Mouse (Mus musculus): ENCODE measurements around the gene Ap1s1. TPM values are rescaled to one million over a fixed set of nuclear protein-coding genes. Genes with fewer than 3 reads are reported as not detected.

Ap1s1 gene
- total RNA-seq, 4 experiments from 2014 or later: 104 to 120 (median 106) TPM

- peak; percentile 60 for DNase-seq
Observed at GRCm38 (mm10) chr5:137015913-137016312, 30.0 kb downstream of the Ap1s1 start.

GRCm38 (mm10) chr5:137012401-137012950, 33.5 kb downstream of the Ap1s1 start:
- DNase-seq: peak; percentile 66

- DNase-seq: no peak
Observed at GRCm38 (mm10) chr5:137009988-137010387, 35.9 kb downstream of the Ap1s1 start.

GRCm38 (mm10) chr5:137007276-137007675, 38.7 kb downstream of the Ap1s1 start:
- no peak for DNase-seq

- DNase-seq: no peak
Observed at GRCm38 (mm10) chr5:137000612-137001011, 45.3 kb downstream of the Ap1s1 start.

- DNase-seq: no peak
Observed at GRCm38 (mm10) chr5:136999449-136999848, 46.5 kb downstream of the Ap1s1 start.

- no peak for DNase-seq
Observed at GRCm38 (mm10) chr5:136989801-136990200, 56.1 kb downstream of the Ap1s1 start.

GRCm38 (mm10) chr5:136988420-136988819, 57.5 kb downstream of the Ap1s1 start:
- DNase-seq: no peak

GRCm38 (mm10) chr5:136987934-136988271, 58.0 kb downstream of the Ap1s1 start, which contains the start of gene Znhit1:
Gene Znhit1 (minus strand): TSS chr5:136988021.
- no peak for DNase-seq

- peak; percentile 81 for DNase-seq
Observed at GRCm38 (mm10) chr5:136987138-136987933, 58.6 kb downstream of the Ap1s1 start.

GRCm38 (mm10) chr5:136986695-136987137, 59.2 kb downstream of the Ap1s1 start, which contains the start of gene Plod3:
Gene Plod3 (plus strand): TSS chr5:136987019.
- peak; percentile 96 for DNase-seq

Small RNA genes lying within 50 kb of the gene (microRNA-seq; reads per million reads assigned to microRNA genes)
- 14.2 to 23.8 reads per million in 2 experiments for gene Mir702

Other genes with a start within 250 kb of the Ap1s1 start
- gene Col26a1, start 162.9 kb downstream of the Ap1s1 start, total RNA-seq (2022): 1 to 10 TPM in 2 of 4 experiments, under 1 TPM in 2; 0.22 to 1.4 (median 0.94) TPM
- 10 to 100 TPM; 30.5 to 53.5 (median 41.9) TPM for gene Ift22, start 138.0 kb downstream of the Ap1s1 start, total RNA-seq (2022)
- 100 to 1,000 TPM; 210 to 255 (median 217) TPM for gene Fis1, start 92.9 kb downstream of the Ap1s1 start, total RNA-seq (2022)
- 10 to 100 TPM in 3 of 4 experiments, 1 to 10 TPM in 1; 9.5 to 13.7 (median 12.1) TPM for gene Cldn15, start 79.5 kb downstream of the Ap1s1 start, total RNA-seq (2022)
- 10 to 100 TPM; 68.6 to 74.5 (median 72.1) TPM for gene Plod3, start 59.1 kb downstream of the Ap1s1 start, total RNA-seq (2022)
- 10 to 100 TPM; 77.8 to 96.8 (median 83.5) TPM for gene Znhit1, start 58.1 kb downstream of the Ap1s1 start, total RNA-seq (2022)
- 10 to 100 TPM in 2 of 4 experiments, 1 to 10 TPM in 2; 4.4 to 20.9 (median 9.9) TPM for gene Vgf, start 19.7 kb downstream of the Ap1s1 start, total RNA-seq (2022)
- gene Serpine1, start 26.1 kb upstream of the Ap1s1 start, total RNA-seq (2022): 1 to 10 TPM; 2.7 to 9.5 (median 6.5) TPM
- gene Trim56, start 70.1 kb upstream of the Ap1s1 start, total RNA-seq (2022): 10 to 100 TPM; 44.0 to 57.1 (median 54.0) TPM
- gene Muc3, start 103.2 kb upstream of the Ap1s1 start, total RNA-seq (2022): not detected
- gene Muc3a, start 166.3 kb upstream of the Ap1s1 start, total RNA-seq (2022): 1 to 10 TPM in 1 of 4 experiments, under 1 TPM in 2, not detected in 1; 0.14 to 1.0 (median 0.75) TPM
- 10 to 100 TPM; 11.5 to 22.5 (median 16.8) TPM for gene Ache, start 241.4 kb upstream of the Ap1s1 start, total RNA-seq (2022)
- gene Ufsp1, start 248.5 kb upstream of the Ap1s1 start, total RNA-seq (2022): 10 to 100 TPM; 13.0 to 16.4 (median 15.8) TPM